8 mouse cellular contexts compared by ENCODE assay signal in the genomic region with DNA sequence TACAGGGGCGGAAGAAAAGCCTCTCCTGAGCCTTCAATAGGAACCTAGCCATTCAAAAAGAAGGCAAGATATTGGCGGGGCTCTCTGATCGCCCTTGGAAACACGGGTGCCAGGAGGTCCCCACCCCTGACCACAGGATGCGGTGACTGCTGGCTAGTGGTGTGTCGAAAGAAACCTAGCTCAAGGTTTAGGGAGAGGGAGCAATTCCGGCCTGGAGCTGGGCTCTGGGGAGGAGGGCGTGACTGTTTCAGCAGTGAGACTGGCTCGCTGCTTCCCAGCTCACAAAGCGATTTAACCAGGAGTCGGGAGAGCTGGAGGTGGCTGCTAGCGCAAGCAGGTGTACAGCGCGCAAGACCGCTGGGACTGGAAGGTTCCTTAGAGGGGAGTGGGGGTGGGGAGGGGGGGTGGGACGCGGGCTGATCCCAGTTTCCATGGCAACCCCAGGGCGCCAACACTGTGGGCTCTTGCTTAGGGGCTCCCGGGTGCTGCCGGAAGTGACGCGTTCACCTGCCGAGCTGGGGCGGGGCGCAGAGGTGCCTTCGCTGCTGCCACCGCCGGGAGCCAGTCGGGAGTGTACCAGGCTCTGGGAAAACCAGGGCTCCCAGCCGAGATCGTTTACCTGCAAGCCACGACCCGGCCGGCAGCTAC. TPM values are rescaled to one million over a fixed set of nuclear protein-coding genes. Genes with fewer than 3 reads are reported as not detected.
A peak's percentile ranks its signal among the peaks of the same experiment; 100 is the strongest.
DNase-seq lines count a peak whose midpoint lies in the region; ATAC-seq and TF ChIP-seq lines count a peak whose summit lies in the region.

Gene Cxadr (plus strand): TSS at position 307 of the 648 bp plus-strand sequence.

- 1% methylated on average over 34 of the region's 34 CpGs for WGBS in kidney, adult 2 months
- under 1% methylated on average over 34 of the region's 34 CpGs for WGBS in limb, embryonic 11.5 days
- under 1% methylated on average over 34 of the region's 34 CpGs for WGBS in midbrain, embryonic 12.5 days

- peak within 1 kb of the TSS; percentile 90 for H3K9ac ChIP-seq in limb, embryonic 11.5 days (ENCODE audit: low read length)
- peak within 1 kb of the TSS; percentile 92 for H3K9ac ChIP-seq in midbrain, embryonic 12.5 days (replicated peaks)

- peaks cover 8% of the 10 kb centered on the region for H3K4me1 ChIP-seq in kidney, adult 2 months (ENCODE audit: control insufficient read depth, insufficient read depth, low read length)
- peaks cover 3% of the 10 kb centered on the region; the same call in 1 of the 2 replicates for H3K4me1 ChIP-seq in limb, embryonic 11.5 days (ENCODE audit: control insufficient read depth, insufficient read depth, low read length)
- H3K4me1 ChIP-seq in midbrain, embryonic 12.5 days, result peaks cover 18% of the 10 kb centered on the region

- H3K4me2 ChIP-seq in limb, embryonic 11.5 days (ENCODE audit: low read depth, severe bottlenecking), result peak within 1 kb of the TSS; percentile 76
- peak within 1 kb of the TSS; percentile 74 for H3K4me2 ChIP-seq in midbrain, embryonic 12.5 days (replicated peaks)

- peak; percentile 92 for ATAC-seq in limb, embryonic 11.5 days (ENCODE audit: insufficient number of reproducible peaks, low FRiP score, low TSS enrichment, low read depth)
- ATAC-seq in midbrain, embryonic 12.5 days (ENCODE audit: low FRiP score, low read depth), result peak; percentile 96

- H3K9me3 ChIP-seq in limb, embryonic 11.5 days (ENCODE audit: control insufficient read depth, low read length), result no peaks in the 10 kb centered on the region
- H3K9me3 ChIP-seq in midbrain, embryonic 12.5 days, result no peaks in the 10 kb centered on the region

- intact Hi-C loops in gastrocnemius, postnatal 36 days (cut with DNase I), result no loop called here

- H3K27ac ChIP-seq in kidney, adult 2 months (ENCODE audit: insufficient read depth, low read depth, low read length), result peak within 1 kb of the TSS; percentile 57; the same call in 1 of the 2 replicates
- peak within 1 kb of the TSS; percentile 47 for H3K27ac ChIP-seq in limb, embryonic 11.5 days (replicated peaks; ENCODE audit: low read depth, low read length)
- H3K27ac ChIP-seq in midbrain, embryonic 12.5 days (replicated peaks), result peak within 1 kb of the TSS; percentile 91

- peak; percentile 28 for DNase-seq in gastrocnemius, adult 18-20 months (ENCODE audit: low spot score)
- DNase-seq in gastrocnemius, postnatal 36 days, result no peak
- peak; percentile 68 for DNase-seq in embryo, embryonic 11.5 days (ENCODE audit: low read depth, low spot score)
- DNase-seq in heart, adult 8-10 months (ENCODE audit: low spot score), result no peak
- peak; percentile 92 for DNase-seq in kidney, adult 2 months
- peak; percentile 91 for DNase-seq in limb, embryonic 11.5 days (ENCODE audit: low spot score)
- DNase-seq in right cerebral cortex, postnatal 4 days, result peak; percentile 84

- peak; percentile 75 for TF ChIP-seq POLR2A in kidney, adult 2 months (IDR thresholded peaks at IDR 0.05; ENCODE audit: low read depth, low read length)

- peak within 1 kb of the TSS; percentile 69 for H3K4me3 ChIP-seq in kidney, adult 2 months (ENCODE audit: insufficient read depth, low read depth, low read length)
- peak within 1 kb of the TSS; percentile 88 for H3K4me3 ChIP-seq in limb, embryonic 11.5 days (ENCODE audit: low read depth, low read length)
- H3K4me3 ChIP-seq in midbrain, embryonic 12.5 days, result peak within 1 kb of the TSS; percentile 92

- no peaks in the 10 kb centered on the region for H3K36me3 ChIP-seq in kidney, adult 2 months (ENCODE audit: control insufficient read depth, insufficient read depth, low read length)
- no peaks in the 10 kb centered on the region for H3K36me3 ChIP-seq in limb, embryonic 11.5 days (ENCODE audit: control insufficient read depth, insufficient read depth, low read length)
- H3K36me3 ChIP-seq in midbrain, embryonic 12.5 days, result peaks cover 11% of the 10 kb centered on the region; the same call in 1 of the 2 replicates

- no peaks in the 10 kb centered on the region for H3K27me3 ChIP-seq in kidney, adult 2 months (replicated peaks; ENCODE audit: control insufficient read depth, insufficient read depth, low read length)
- H3K27me3 ChIP-seq in limb, embryonic 11.5 days (ENCODE audit: control insufficient read depth, insufficient read depth, low read length), result no peaks in the 10 kb centered on the region
- H3K27me3 ChIP-seq in midbrain, embryonic 12.5 days, result no peaks in the 10 kb centered on the region

- no peak for TF ChIP-seq CTCF in kidney, adult 2 months (conservative IDR thresholded peaks at IDR 0.05; ENCODE audit: insufficient read depth, insufficient read length, low read depth, low read length)

RNA-seq across cellular contexts. Expression of gene Cxadr, which starts in this region (rescaled TPM):
- under 1 TPM; 0.57 to 0.71 TPM for total RNA-seq in gastrocnemius, adult 18-20 months (2021)
- under 1 TPM; 0.52 to 0.59 TPM for total RNA-seq in gastrocnemius, postnatal 36 days (2021)
- total RNA-seq in heart, adult 8-10 months (2022), result 10 to 100 TPM; 30.6 to 50.2 (median 38.4) TPM
- 11.2 and 15.9 TPM in 2 replicates for polyA plus RNA-seq in kidney, adult 2 months (2012; rRNA removed)
- 22.9 and 24.4 TPM in 2 replicates for polyA plus RNA-seq in limb, embryonic 11.5 days (2014; fragmentation: Nextera tagmentation; extraction: Ambion mirVana)
- 116 and 122 TPM in 2 replicates for polyA plus RNA-seq in midbrain, embryonic 12.5 days (2016; fragmentation: Nextera tagmentation; extraction: Ambion mirVana)

Comparison
In these comparisons a context has a peak if more than half of its experiments do, and no peak if none do; other contexts are left out.
1. RNA of gene Cxadr (total RNA-seq): 30.6 to 50.2 TPM in heart, adult 8-10 months; 0.57 to 0.71 TPM in gastrocnemius, adult 18-20 months and 0.52 to 0.59 TPM in gastrocnemius, postnatal 36 days; every median in the first group is over 10 times any median in the second.
2. Peak in DNase-seq in gastrocnemius, adult 18-20 months; RNA of the gene not detected or under 1 TPM.
3. DNase-seq: peak in embryo, embryonic 11.5 days (single experiment), kidney, adult 2 months (single experiment), limb, embryonic 11.5 days (single experiment) and right cerebral cortex, postnatal 4 days (single experiment); none in gastrocnemius, postnatal 36 days (0 of 2) and heart, adult 8-10 months (single experiment).
4. Peak in every context shown above with its lines, with median percentiles within 50 percentile points of each other: H3K27ac ChIP-seq and H3K4me3 ChIP-seq.